Mouse (Mus musculus): Measurements from ENCODE around the gene Asb11.

GRCm38 (mm10) chrX:164419471-164419939, 17.3 kb upstream of the Asb11 start, which contains the start of gene Piga:
- TF ChIP-seq TAL1 (IDR thresholded peaks at IDR 0.05; ENCODE audit: low read length) (no peak), GATA1 (IDR thresholded peaks at IDR 0.05; ENCODE audit: low read length) (no peak)

All from erythroblast, embryonic 14.5 days (primary cell).